Mouse (Mus musculus) hindlimb bud, embryonic 11.5 days (tissue): Measurements from ENCODE around the gene 1700020N01Rik.

Experiments
- DNase-seq: peaks from one replicate; pipeline ENCODE4 v3.0.0-alpha.2; 2012; ENCODE audit warnings: low read depth, low spot score; ENCODE audit errors: extremely low spot score

The 1700020N01Rik gene

DNA sequence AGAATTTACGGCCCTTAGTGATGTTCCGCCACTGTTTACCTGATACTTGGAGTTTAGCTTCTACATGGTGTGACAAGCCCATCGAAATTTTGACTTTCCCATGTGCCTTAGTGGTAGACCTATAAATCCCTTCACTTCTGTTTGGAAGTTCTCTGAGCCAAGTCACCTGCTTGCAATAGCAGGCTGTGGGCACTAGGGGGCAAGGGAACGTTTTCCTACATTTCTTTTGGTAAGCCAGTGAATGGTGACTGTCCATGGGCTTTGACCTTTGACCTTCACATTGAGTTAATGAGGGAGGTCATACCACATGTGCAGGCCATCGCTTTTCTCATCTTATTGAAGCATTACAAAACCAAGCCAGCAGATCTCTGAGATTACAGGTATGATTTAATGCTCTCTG, 8.0 kb downstream of the 1700020N01Rik start:
- peak; percentile 52 for DNase-seq

DNA sequence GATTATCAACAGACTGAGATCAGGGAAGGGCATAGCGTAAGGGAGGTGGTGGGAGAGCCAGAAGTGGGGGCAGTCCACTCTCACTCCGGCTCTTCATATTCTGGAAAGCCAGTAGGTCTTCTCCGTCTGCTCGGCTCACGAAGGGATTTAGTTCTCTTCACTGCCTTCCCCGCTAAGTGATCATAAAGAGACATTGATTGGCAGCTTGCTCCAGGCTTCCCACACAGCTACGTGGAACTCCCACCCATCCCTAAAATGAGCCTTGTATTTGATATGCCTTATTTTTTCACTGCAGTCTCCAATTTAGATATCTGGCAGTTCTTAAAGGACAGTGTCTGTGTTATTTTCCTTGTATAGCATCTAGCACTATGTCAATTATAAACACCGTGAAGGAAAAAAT, 11.5 kb downstream of the 1700020N01Rik start:
- no peak for DNase-seq

DNA sequence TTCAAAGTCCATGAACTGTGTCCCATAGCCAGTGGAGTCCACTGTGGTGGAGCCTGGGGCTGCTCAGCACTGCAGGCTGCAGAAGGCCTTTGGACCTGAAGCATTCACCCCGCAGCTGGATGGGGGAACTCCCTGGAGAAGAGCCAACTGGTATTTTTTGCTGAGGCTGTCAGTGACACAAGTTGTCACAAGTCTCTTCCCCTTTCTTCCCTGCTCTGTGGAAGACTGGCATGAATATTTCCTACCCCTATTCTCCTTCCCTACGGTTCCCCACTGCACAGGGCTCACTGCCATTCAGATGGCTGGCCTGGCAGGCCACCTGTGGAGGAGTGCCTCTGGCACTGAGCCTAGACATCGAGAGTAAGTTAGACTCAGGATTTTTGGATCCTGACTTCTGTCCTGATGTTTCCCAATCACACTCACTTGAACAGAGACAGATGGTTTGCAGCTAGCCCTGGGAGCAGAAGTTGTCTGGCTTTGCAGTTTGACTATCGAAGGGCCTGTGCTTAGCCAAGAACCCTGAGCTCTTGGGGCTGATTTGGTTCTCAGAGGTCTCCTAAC, 12.1 kb downstream of the 1700020N01Rik start:
- no peak for DNase-seq

- DNase-seq, result no peak
Measured at GRCm38 (mm10) chr10:21605601-21606000, 12.7 kb downstream of the 1700020N01Rik start.

DNA sequence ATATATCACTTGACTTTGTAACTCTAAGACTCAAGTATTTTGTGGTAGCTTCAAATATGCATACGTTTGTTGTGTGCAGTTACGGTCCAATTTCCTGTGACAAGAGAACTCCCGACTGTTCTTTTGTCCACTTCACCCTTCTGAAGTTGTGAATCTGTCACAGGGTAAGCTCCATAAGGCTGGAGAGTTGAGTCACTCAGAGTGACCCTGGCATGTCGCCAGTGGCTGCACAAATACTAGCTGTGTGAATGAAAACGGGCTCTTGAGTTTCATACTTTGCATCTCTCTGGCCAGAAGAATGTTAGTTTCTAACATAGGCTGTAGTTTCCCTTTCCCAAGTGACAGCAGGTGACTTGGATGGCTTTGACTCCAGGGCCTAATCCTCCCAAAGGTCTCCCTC, 14.0 kb downstream of the 1700020N01Rik start:
- DNase-seq, result no peak

DNA sequence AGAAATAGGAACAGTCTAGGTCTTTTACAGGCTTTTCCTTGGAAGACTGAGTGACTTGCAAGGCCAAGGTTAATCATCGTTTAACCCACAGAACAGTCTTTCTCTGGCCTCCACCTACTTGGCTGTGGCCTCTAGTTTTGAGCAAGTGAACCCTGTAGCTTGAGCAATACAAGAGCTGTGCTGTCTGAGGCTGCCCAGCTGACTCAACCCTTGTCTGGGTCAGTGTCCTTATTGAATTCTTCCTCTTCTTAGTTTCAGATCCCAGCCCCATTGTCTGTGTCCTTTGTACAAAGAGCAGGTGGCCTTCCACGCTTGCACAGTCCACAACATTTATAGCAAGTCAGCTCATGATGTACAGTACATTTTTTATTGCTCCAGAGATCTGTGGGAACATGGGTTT, 16.6 kb downstream of the 1700020N01Rik start:
- DNase-seq, result no peak

DNA sequence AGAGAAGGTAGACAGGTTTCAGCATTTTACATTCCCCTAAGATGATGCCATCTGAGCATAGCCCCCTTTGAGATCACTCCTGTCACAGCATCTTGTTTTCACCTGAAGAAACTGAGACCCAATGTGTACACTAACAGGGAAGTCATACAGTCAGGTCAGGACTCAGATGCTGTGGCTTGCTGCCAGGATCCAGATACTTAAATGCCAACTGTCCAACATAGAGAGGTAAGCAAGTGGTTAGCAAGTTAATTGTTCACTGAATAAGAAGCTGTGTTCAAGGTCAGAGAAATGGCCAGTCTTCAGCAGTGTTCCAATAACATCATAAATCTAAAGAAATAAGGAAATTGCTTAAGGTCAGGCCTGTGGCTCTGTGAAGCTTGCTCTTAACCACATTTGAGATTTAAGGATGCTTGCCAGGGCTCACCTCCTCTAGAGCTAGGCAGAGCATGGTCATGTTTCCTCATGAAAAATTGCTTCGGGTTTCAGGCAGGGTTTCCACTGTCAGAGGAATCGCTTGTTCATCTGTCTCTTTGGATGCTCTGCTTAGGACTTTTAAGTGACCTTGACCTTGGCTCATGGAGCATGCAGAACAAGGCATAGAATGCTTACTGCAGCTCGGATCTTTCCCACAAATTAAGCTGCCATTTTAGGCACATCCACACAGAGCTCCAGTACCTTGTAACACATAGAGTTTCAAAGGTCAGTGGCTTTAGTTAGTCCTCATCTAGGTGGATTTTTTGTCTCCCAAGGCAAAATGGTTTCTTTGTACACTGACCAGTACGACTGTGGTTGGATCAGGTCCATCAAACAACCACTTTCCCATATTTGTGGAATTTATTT, 20.3 kb downstream of the 1700020N01Rik start:
- no peak for DNase-seq

GRCm38 (mm10) chr10:21614520-21614919, 21.6 kb downstream of the 1700020N01Rik start:
- DNase-seq, result no peak

DNA sequence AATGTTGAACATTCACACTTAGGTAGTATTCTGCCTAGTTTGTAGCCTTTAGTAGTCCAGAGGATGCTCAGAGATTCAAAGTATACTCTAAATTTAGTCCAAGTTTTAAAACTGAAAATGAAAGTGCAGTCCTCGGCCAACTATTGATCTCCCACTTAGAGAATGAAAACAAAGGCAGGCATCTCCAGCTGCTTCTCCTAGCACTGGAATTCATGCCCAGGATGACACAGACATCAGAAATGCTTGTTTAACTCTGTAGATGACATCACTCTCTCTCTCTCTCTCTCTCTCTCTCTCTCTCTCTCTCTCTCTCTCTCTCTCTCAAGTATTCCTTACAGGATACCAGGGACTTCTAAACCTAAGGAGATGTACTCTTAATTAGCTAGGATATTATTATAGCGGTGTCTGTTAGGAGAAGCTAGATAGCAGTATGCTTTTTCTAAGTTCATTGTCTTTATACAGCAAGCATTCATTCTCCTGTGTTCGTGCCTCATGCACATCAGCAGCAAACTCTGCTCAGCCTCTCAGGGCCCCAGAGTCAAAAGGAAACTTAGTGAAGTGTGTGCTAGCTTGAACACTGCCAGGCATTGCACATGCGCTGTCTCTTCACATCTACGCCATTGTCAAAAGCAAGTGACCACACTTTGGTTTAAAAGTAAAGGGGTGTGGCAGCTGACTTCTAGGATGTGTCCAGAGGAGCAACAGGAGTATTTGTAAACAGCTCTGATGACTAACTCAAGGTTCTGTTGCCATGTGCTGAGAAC, 26.0 kb downstream of the 1700020N01Rik start:
- no peak for DNase-seq

- DNase-seq, result no peak
Measured at GRCm38 (mm10) chr10:21622065-21622464, 29.1 kb downstream of the 1700020N01Rik start.

GRCm38 (mm10) chr10:21628555-21628954, 35.6 kb downstream of the 1700020N01Rik start:
- no peak for DNase-seq

- no peak for DNase-seq
Measured at GRCm38 (mm10) chr10:21629031-21629740, 36.2 kb downstream of the 1700020N01Rik start.

DNA sequence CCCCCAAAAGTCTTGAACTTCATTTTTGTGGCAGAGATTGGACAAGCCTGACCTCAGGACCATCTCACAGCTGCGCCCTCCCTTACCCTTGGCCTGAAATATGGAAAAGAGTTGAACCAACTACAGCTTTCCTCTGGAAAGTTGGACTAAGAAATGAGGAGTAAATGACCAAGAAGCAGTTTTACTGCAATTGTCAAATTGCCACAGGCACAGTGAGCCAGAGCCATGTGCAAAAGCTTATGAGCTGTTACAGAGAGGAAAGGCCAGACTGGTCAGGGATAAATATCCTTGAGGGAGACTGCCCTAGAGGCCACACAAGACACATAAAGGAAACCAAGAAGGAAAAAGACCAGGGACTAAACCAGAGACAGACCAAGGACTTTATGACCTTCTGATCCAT, 38.5 kb downstream of the 1700020N01Rik start:
- DNase-seq, result no peak

DNA sequence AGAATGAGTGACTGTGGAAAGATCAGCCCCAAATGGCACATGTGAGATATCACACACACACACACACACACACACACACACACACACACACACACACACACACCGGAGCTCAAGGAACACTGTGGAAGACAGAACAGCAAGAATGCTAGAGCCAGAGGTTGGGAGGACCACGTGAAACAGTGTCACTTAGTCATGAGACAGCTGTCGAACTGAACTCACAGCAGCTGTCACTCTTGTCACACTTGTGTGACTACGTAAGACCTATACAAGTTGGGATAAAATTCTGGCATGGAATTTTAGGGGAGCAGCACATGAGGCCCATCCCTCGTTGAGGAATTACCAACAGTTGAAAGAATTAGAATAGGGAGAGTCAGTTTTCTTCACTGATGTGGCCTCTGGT, 39.7 kb downstream of the 1700020N01Rik start:
- no peak for DNase-seq

GRCm38 (mm10) chr10:21635988-21636710, 43.2 kb downstream of the 1700020N01Rik start:
- DNase-seq, result no peak

GRCm38 (mm10) chr10:21636711-21637081, 43.8 kb downstream of the 1700020N01Rik start:
- no peak for DNase-seq

DNA sequence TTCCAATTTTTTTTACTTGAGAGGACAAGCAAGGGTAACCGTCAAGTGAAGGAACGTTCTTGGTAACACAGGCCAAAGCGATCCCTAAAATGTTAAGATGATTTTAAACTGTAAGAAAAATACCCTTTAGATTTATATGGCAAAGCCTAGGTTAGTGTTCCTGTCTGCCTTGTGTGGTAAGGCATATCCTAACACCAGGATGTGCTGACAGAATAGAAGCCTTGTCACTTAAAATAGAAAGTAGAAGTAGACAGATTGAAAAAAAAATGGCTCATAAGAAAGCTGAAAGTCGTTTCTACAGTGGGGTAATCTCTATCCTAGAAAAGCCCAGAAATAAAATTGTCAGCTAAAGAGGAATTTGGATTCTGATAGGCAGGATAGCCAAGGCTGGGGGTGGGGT, 58.4 kb downstream of the 1700020N01Rik start:
- no peak for DNase-seq

- no peak for DNase-seq
Measured at GRCm38 (mm10) chr10:21652426-21653345, 59.7 kb downstream of the 1700020N01Rik start.

GRCm38 (mm10) chr10:21653469-21653868, 60.5 kb downstream of the 1700020N01Rik start:
- DNase-seq, result no peak
